Mouse (Mus musculus): ENCODE results near the gene AC161166.1. TPM values are rescaled to one million over a fixed set of nuclear protein-coding genes. Genes with fewer than 3 reads are reported as not detected.

Gene AC161166.1
- polyA plus RNA-seq, 1 experiment from 2014 or later: 0.29 TPM

- no peaks in the 10 kb centered on the region for H3K27me3 ChIP-seq (ENCODE audit: control insufficient read depth, insufficient read depth, low read length)
- no peak overlapping the region for H3K4me3 ChIP-seq (ENCODE audit: low read depth, low read length)
- 44% methylated on average over 18 of the region's 18 CpGs for WGBS
- no peaks in the 10 kb centered on the region for H3K9me3 ChIP-seq (ENCODE audit: control insufficient read depth, low read depth, low read length)
- no peak for ATAC-seq (ENCODE audit: insufficient number of reproducible peaks, insufficient read depth, low FRiP score, low read depth)
- no peak overlapping the region for H3K27ac ChIP-seq (ENCODE audit: low read length)
- H3K4me1 ChIP-seq (ENCODE audit: control insufficient read depth, insufficient read depth, low read length): no peaks in the 10 kb centered on the region
- H3K9ac ChIP-seq (replicated peaks; ENCODE audit: low read depth, low read length): no peak overlapping the region
- no peaks in the 10 kb centered on the region for H3K36me3 ChIP-seq (ENCODE audit: control insufficient read depth, insufficient read depth, low read length)
- peak overlapping the region; percentile 97; the same call in 1 of the 2 replicates for H3K4me2 ChIP-seq (replicated peaks; ENCODE audit: low read depth, low read length)
Measured at GRCm38 (mm10) chr7:24480121-24480941, 31.9 kb downstream of the AC161166.1 start.

- 82% methylated on average over 2 of the region's 2 CpGs for WGBS
- Histone ChIP-seq H3K27me3 (ENCODE audit: control insufficient read depth, insufficient read depth, low read length) (no peaks in the 10 kb centered on the region), H3K36me3 (ENCODE audit: control insufficient read depth, insufficient read depth, low read length) (no peaks in the 10 kb centered on the region), H3K9ac (replicated peaks; ENCODE audit: low read depth, low read length) (no peak overlapping the region), H3K27ac (ENCODE audit: low read length) (no peak overlapping the region), H3K4me2 (replicated peaks; ENCODE audit: low read depth, low read length) (no peak overlapping the region), H3K4me1 (ENCODE audit: control insufficient read depth, insufficient read depth, low read length) (no peaks in the 10 kb centered on the region), H3K4me3 (ENCODE audit: low read depth, low read length) (no peak overlapping the region), H3K9me3 (ENCODE audit: control insufficient read depth, low read depth, low read length) (no peaks in the 10 kb centered on the region)
- no peak for ATAC-seq (ENCODE audit: insufficient number of reproducible peaks, insufficient read depth, low FRiP score, low read depth)
Measured at GRCm38 (mm10) chr7:24479685-24480084, 32.6 kb downstream of the AC161166.1 start.

GRCm38 (mm10) chr7:24478911-24479310, 33.3 kb downstream of the AC161166.1 start:
- WGBS: 83% methylated on average over 5 of the region's 5 CpGs
- no peak for ATAC-seq (ENCODE audit: insufficient number of reproducible peaks, insufficient read depth, low FRiP score, low read depth)

GRCm38 (mm10) chr7:24476856-24477255, 35.4 kb downstream of the AC161166.1 start:
- Histone ChIP-seq H3K27me3 (ENCODE audit: control insufficient read depth, insufficient read depth, low read length) (no peaks in the 10 kb centered on the region), H3K4me3 (ENCODE audit: low read depth, low read length) (no peak overlapping the region), H3K4me1 (ENCODE audit: control insufficient read depth, insufficient read depth, low read length) (no peaks in the 10 kb centered on the region), H3K27ac (ENCODE audit: low read length) (no peak overlapping the region), H3K36me3 (ENCODE audit: control insufficient read depth, insufficient read depth, low read length) (no peaks in the 10 kb centered on the region), H3K9ac (replicated peaks; ENCODE audit: low read depth, low read length) (no peak overlapping the region), H3K9me3 (ENCODE audit: control insufficient read depth, low read depth, low read length) (no peaks in the 10 kb centered on the region), H3K4me2 (replicated peaks; ENCODE audit: low read depth, low read length) (no peak overlapping the region)
- no peak for ATAC-seq (ENCODE audit: insufficient number of reproducible peaks, insufficient read depth, low FRiP score, low read depth)
- WGBS: 81% methylated on average over 7 of the region's 7 CpGs

More at GRCm38 (mm10) chr7:24478911-24479310, 33.3 kb downstream of the AC161166.1 start:
- H3K27ac ChIP-seq (ENCODE audit: low read length): no peak overlapping the region
- no peaks in the 10 kb centered on the region for H3K36me3 ChIP-seq (ENCODE audit: control insufficient read depth, insufficient read depth, low read length)
- H3K9ac ChIP-seq (replicated peaks; ENCODE audit: low read depth, low read length): no peak overlapping the region
- no peak overlapping the region for H3K4me3 ChIP-seq (ENCODE audit: low read depth, low read length)
- H3K4me2 ChIP-seq (replicated peaks; ENCODE audit: low read depth, low read length): no peak overlapping the region
- no peaks in the 10 kb centered on the region for H3K9me3 ChIP-seq (ENCODE audit: control insufficient read depth, low read depth, low read length)
- H3K4me1 ChIP-seq (ENCODE audit: control insufficient read depth, insufficient read depth, low read length): no peaks in the 10 kb centered on the region
- H3K27me3 ChIP-seq (ENCODE audit: control insufficient read depth, insufficient read depth, low read length): no peaks in the 10 kb centered on the region

GRCm38 (mm10) chr7:24476338-24476737, 35.9 kb downstream of the AC161166.1 start:
- H3K4me3 ChIP-seq (ENCODE audit: low read depth, low read length): no peak overlapping the region
- no peaks in the 10 kb centered on the region for H3K36me3 ChIP-seq (ENCODE audit: control insufficient read depth, insufficient read depth, low read length)
- no peak overlapping the region for H3K4me2 ChIP-seq (replicated peaks; ENCODE audit: low read depth, low read length)
- H3K9ac ChIP-seq (replicated peaks; ENCODE audit: low read depth, low read length): no peak overlapping the region
- 80% methylated on average over 8 of the region's 8 CpGs for WGBS
- H3K4me1 ChIP-seq (ENCODE audit: control insufficient read depth, insufficient read depth, low read length): no peaks in the 10 kb centered on the region
- H3K9me3 ChIP-seq (ENCODE audit: control insufficient read depth, low read depth, low read length): no peaks in the 10 kb centered on the region
- H3K27ac ChIP-seq (ENCODE audit: low read length): no peak overlapping the region
- H3K27me3 ChIP-seq (ENCODE audit: control insufficient read depth, insufficient read depth, low read length): no peaks in the 10 kb centered on the region
- no peak for ATAC-seq (ENCODE audit: insufficient number of reproducible peaks, insufficient read depth, low FRiP score, low read depth)

- WGBS: 51% methylated on average over 21 of the region's 21 CpGs
- H3K4me3 ChIP-seq (ENCODE audit: low read depth, low read length): no peak overlapping the region
- no peak for ATAC-seq (ENCODE audit: insufficient number of reproducible peaks, insufficient read depth, low FRiP score, low read depth)
- no peak overlapping the region for H3K9ac ChIP-seq (replicated peaks; ENCODE audit: low read depth, low read length)
- H3K4me1 ChIP-seq (ENCODE audit: control insufficient read depth, insufficient read depth, low read length): no peaks in the 10 kb centered on the region
- H3K4me2 ChIP-seq (replicated peaks; ENCODE audit: low read depth, low read length): no peak overlapping the region
- H3K27me3 ChIP-seq (ENCODE audit: control insufficient read depth, insufficient read depth, low read length): no peaks in the 10 kb centered on the region
- no peaks in the 10 kb centered on the region for H3K9me3 ChIP-seq (ENCODE audit: control insufficient read depth, low read depth, low read length)
- no peak overlapping the region for H3K27ac ChIP-seq (ENCODE audit: low read length)
- no peaks in the 10 kb centered on the region for H3K36me3 ChIP-seq (ENCODE audit: control insufficient read depth, insufficient read depth, low read length)
Measured at GRCm38 (mm10) chr7:24474811-24475506, 37.3 kb downstream of the AC161166.1 start.

- peaks cover 3% of the 10 kb centered on the region; the same call in 1 of the 2 replicates for H3K9me3 ChIP-seq (ENCODE audit: control insufficient read depth, low read depth, low read length)
- no peaks in the 10 kb centered on the region for H3K27me3 ChIP-seq (ENCODE audit: control insufficient read depth, insufficient read depth, low read length)
- H3K4me2 ChIP-seq (replicated peaks; ENCODE audit: low read depth, low read length): no peak overlapping the region
- WGBS: 57% methylated on average over 10 of the region's 10 CpGs
- ATAC-seq (ENCODE audit: insufficient number of reproducible peaks, insufficient read depth, low FRiP score, low read depth): peak; percentile 50; the same call in 1 of the 2 replicates
- H3K9ac ChIP-seq (replicated peaks; ENCODE audit: low read depth, low read length): no peak overlapping the region
- H3K27ac ChIP-seq (ENCODE audit: low read length): no peak overlapping the region
- no peaks in the 10 kb centered on the region for H3K4me1 ChIP-seq (ENCODE audit: control insufficient read depth, insufficient read depth, low read length)
- no peak overlapping the region for H3K4me3 ChIP-seq (ENCODE audit: low read depth, low read length)
- H3K36me3 ChIP-seq (ENCODE audit: control insufficient read depth, insufficient read depth, low read length): no peaks in the 10 kb centered on the region
Measured at GRCm38 (mm10) chr7:24473913-24474529, 38.2 kb downstream of the AC161166.1 start.

GRCm38 (mm10) chr7:24472937-24473336, 39.3 kb downstream of the AC161166.1 start:
- H3K36me3 ChIP-seq (ENCODE audit: control insufficient read depth, insufficient read depth, low read length): no peaks in the 10 kb centered on the region
- no peaks in the 10 kb centered on the region for H3K27me3 ChIP-seq (ENCODE audit: control insufficient read depth, insufficient read depth, low read length)
- H3K9ac ChIP-seq (replicated peaks; ENCODE audit: low read depth, low read length): no peak overlapping the region
- H3K4me3 ChIP-seq (ENCODE audit: low read depth, low read length): no peak overlapping the region
- WGBS: 78% methylated on average over 7 of the region's 7 CpGs
- H3K4me1 ChIP-seq (ENCODE audit: control insufficient read depth, insufficient read depth, low read length): no peaks in the 10 kb centered on the region
- H3K27ac ChIP-seq (ENCODE audit: low read length): no peak overlapping the region
- peaks cover 5% of the 10 kb centered on the region; the same call in 1 of the 2 replicates for H3K9me3 ChIP-seq (ENCODE audit: control insufficient read depth, low read depth, low read length)
- H3K4me2 ChIP-seq (replicated peaks; ENCODE audit: low read depth, low read length): no peak overlapping the region
- ATAC-seq (ENCODE audit: insufficient number of reproducible peaks, insufficient read depth, low FRiP score, low read depth): no peak
